Mouse (Mus musculus) intestine, embryonic 14.5 days (tissue): ENCODE data around the gene Smco4. TPM values are rescaled to one million over a fixed set of nuclear protein-coding genes. Genes with fewer than 3 reads are reported as not detected.

ENCODE experiments used
- ATAC-seq: fragments of 200-750 bp; cut with Nextera tagmentation; replicated peaks from 2 replicates; pipeline ENCODE4 v1.8.0; 2017; ENCODE audit warnings: low read depth, moderate number of reproducible peaks, moderate TSS enrichment, moderate library complexity; ENCODE audit not compliant: low FRiP score, low TSS enrichment
- DNase-seq: peaks from one replicate; pipeline ENCODE4 v3.0.0-alpha.2; 2018; ENCODE audit warnings: low spot score
- H3K27ac ChIP-seq: fragments of 300-500 bp; sonication (generic); 2 replicates; pipeline ENCODE4 v1.5.1; 2014; ENCODE audit warnings: low read depth, mild to moderate bottlenecking, control low read depth
- H3K27me3 ChIP-seq: fragments of 300-500 bp; sonication (generic); replicated peaks from 2 replicates; pipeline ENCODE4 v1.6.1; 2014; ENCODE audit warnings: low read length, control low read depth; ENCODE audit not compliant: control insufficient read depth, insufficient read depth
- H3K36me3 ChIP-seq: fragments of 300-500 bp; sonication (generic); 2 replicates; pipeline ENCODE4 v1.6.1; 2014; ENCODE audit warnings: low read length, control low read depth; ENCODE audit not compliant: control insufficient read depth, insufficient read depth
- H3K4me1 ChIP-seq: fragments of 300-500 bp; sonication (generic); replicated peaks from 2 replicates; pipeline ENCODE4 v1.6.1; 2014; ENCODE audit warnings: low read length, control low read depth, mixed read lengths; ENCODE audit not compliant: control insufficient read depth, insufficient read depth
- H3K4me2 ChIP-seq: fragments of 300-500 bp; sonication (generic); 2 replicates; pipeline ENCODE4 v1.6.1; 2014; ENCODE audit warnings: low read length
- H3K4me3 ChIP-seq: fragments of 300-500 bp; sonication (generic); 2 replicates; pipeline ENCODE4 v1.5.1; 2014; ENCODE audit warnings: low read depth, low read length, control low read depth, mixed read lengths
- H3K9ac ChIP-seq: fragments of 300-500 bp; sonication (generic); 2 replicates; pipeline ENCODE4 v1.6.1; 2014; ENCODE audit warnings: mild to moderate bottlenecking, low read length
- H3K9me3 ChIP-seq: fragments of 300-500 bp; sonication (generic); 2 replicates; pipeline ENCODE4 v1.6.1; 2016; ENCODE audit warnings: low read length, control low read depth; ENCODE audit not compliant: control insufficient read depth
- WGBS: fragments of 180-500 bp; shearing (Covaris S2); extraction: QIAGEN DNeasy Blood & Tissue Kit; methylation state at CpG from one replicate; pipeline ENCODE4 v1.1.7; 2014; 5-methylcytosine and 5-hydroxymethylcytosine counted together
- polyA plus RNA-seq: library from polyadenylated mRNA; unstranded; fragments of >200 nt; fragmentation: Nextera tagmentation; extraction: Ambion mirVana; gene quantifications from 2 replicates; pipeline ENCODE4 v1.2.1, GENCODE M21; 2014

Gene Smco4
- polyA plus RNA-seq, 1 experiment from 2014 or later: 7.3 TPM

GRCm38 (mm10) chr9:15502476-15502875 lies 9.2 kb downstream of the Smco4 start:
- 61% methylated on average over 7 of the region's 7 CpGs for WGBS
- no peak overlapping the region for H3K9ac ChIP-seq
- no peak for ATAC-seq
- H3K36me3 ChIP-seq: no peaks in the 10 kb centered on the region
- no peak overlapping the region for H3K4me2 ChIP-seq
- H3K9me3 ChIP-seq: no peaks in the 10 kb centered on the region
- H3K27me3 ChIP-seq: no peaks in the 10 kb centered on the region
- no peak overlapping the region for H3K4me3 ChIP-seq
- no peak for DNase-seq
- H3K27ac ChIP-seq: no peak overlapping the region
- H3K4me1 ChIP-seq: peaks cover 18% of the 10 kb centered on the region

- peaks cover 22% of the 10 kb centered on the region for H3K4me1 ChIP-seq
- no peaks in the 10 kb centered on the region for H3K36me3 ChIP-seq
- no peak overlapping the region for H3K4me2 ChIP-seq
- ATAC-seq (no peak), DNase-seq (no peak)
- 50% methylated on average over 10 of the region's 10 CpGs for WGBS
- H3K9ac ChIP-seq: no peak overlapping the region
- H3K27me3 ChIP-seq: no peaks in the 10 kb centered on the region
- no peak overlapping the region for H3K4me3 ChIP-seq
- no peak overlapping the region for H3K27ac ChIP-seq
- no peaks in the 10 kb centered on the region for H3K9me3 ChIP-seq
These were observed 10.1 kb downstream of the Smco4 start for GRCm38 (mm10) chr9:15503307-15503706.

GRCm38 (mm10) chr9:15503827-15504226 lies 10.6 kb downstream of the Smco4 start:
- H3K4me3 ChIP-seq: no peak overlapping the region
- no peaks in the 10 kb centered on the region for H3K36me3 ChIP-seq
- no peaks in the 10 kb centered on the region for H3K9me3 ChIP-seq
- no peaks in the 10 kb centered on the region for H3K27me3 ChIP-seq
- H3K4me1 ChIP-seq: peaks cover 22% of the 10 kb centered on the region
- ATAC-seq: no peak
- no peak overlapping the region for H3K27ac ChIP-seq
- 27% methylated on average over 6 of the region's 6 CpGs for WGBS
- DNase-seq: no peak
- no peak overlapping the region for H3K4me2 ChIP-seq
- no peak overlapping the region for H3K9ac ChIP-seq

DNA sequence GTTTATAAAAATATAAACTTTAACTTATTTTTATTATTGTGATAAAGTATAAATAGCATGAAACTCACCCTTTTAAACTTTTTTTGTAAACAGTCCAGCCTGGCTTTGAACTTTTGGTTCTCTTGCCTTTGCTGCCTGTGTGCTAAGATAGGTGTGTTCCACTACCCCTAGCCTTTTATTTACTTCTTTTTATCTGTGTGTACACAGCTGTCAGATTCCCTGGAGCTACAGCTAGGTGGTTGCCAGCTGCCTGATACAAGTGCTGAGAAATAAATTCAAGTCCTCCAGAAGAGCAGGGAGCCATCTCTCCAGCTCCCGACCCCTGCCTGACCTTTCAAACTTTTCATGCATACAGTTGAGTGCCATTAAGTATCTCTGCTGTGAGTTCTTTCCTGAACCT lies 12.1 kb downstream of the Smco4 start:
- Histone ChIP-seq H3K9ac (no peak overlapping the region), H3K9me3 (no peaks in the 10 kb centered on the region), H3K4me3 (no peak overlapping the region), H3K4me1 (peaks cover 27% of the 10 kb centered on the region), H3K36me3 (no peaks in the 10 kb centered on the region), H3K27me3 (no peaks in the 10 kb centered on the region), H3K4me2 (no peak overlapping the region), H3K27ac (no peak overlapping the region)
- DNase-seq (no peak), ATAC-seq (no peak)
- 30% methylated on average over 1 of the region's 1 CpGs for WGBS

DNA sequence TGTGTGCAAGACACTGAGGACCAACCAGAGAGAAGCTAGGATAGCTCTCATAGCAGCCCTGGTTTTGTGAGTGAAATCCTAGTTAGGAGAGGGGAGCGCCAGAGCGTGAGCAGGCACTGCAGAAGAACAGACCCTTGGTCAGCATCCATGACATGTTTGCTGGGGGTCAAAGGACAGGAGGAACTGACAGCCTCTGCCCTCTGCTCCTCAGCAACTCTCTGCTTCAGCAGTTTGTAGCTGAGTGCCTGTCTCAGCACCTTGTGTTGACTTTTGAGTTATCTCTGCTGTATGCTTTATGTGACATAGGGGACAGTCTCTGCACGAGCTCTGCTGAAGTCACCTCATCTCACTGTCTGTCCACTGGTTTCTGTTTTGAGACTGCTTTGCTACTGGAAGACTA lies 13.6 kb downstream of the Smco4 start:
- DNase-seq (no peak), ATAC-seq (no peak)
- H3K4me3 ChIP-seq: no peak overlapping the region
- WGBS: 45% methylated on average over 3 of the region's 3 CpGs
- H3K4me2 ChIP-seq: no peak overlapping the region
- H3K27me3 ChIP-seq: no peaks in the 10 kb centered on the region
- H3K9ac ChIP-seq: no peak overlapping the region
- H3K27ac ChIP-seq: no peak overlapping the region
- H3K36me3 ChIP-seq: no peaks in the 10 kb centered on the region
- no peaks in the 10 kb centered on the region for H3K9me3 ChIP-seq
- peaks cover 29% of the 10 kb centered on the region for H3K4me1 ChIP-seq

- Histone ChIP-seq H3K4me2 (no peak overlapping the region), H3K4me1 (peaks cover 28% of the 10 kb centered on the region), H3K36me3 (no peaks in the 10 kb centered on the region), H3K27ac (no peak overlapping the region), H3K9me3 (no peaks in the 10 kb centered on the region), H3K4me3 (no peak overlapping the region), H3K27me3 (no peaks in the 10 kb centered on the region), H3K9ac (no peak overlapping the region)
- DNase-seq (no peak), ATAC-seq (no peak)
- 76% methylated on average over 4 of the region's 4 CpGs for WGBS
These were observed 14.2 kb downstream of the Smco4 start for GRCm38 (mm10) chr9:15507431-15507875.

DNA sequence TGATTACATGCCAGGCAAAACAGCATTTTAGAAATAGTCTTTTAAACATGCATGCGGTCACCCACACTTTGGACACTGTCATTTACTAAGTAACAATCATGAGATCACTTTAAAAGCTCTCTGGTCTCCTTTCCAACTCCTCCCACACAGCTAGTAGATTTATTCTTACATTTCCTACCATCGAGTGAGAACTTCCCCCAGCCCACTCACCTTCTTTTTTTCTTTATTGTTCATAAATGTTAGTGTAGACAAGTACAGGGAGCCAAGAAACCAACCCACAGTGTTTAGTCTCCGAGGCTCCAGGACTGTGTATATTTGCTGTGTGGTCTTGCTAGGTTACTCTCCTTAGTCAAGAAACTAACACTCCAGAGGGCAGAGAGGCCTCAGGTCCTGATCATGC lies 16.1 kb downstream of the Smco4 start:
- no peak for ATAC-seq
- Histone ChIP-seq H3K27ac (no peak overlapping the region), H3K4me1 (peaks cover 16% of the 10 kb centered on the region), H3K9ac (no peak overlapping the region), H3K9me3 (no peaks in the 10 kb centered on the region), H3K36me3 (no peaks in the 10 kb centered on the region), H3K4me2 (no peak overlapping the region), H3K27me3 (no peaks in the 10 kb centered on the region), H3K4me3 (no peak overlapping the region)
- DNase-seq: no peak
- 50% methylated on average over 3 of the region's 3 CpGs for WGBS

- no peak for ATAC-seq
- 36% methylated on average over 3 of the region's 3 CpGs for WGBS
- Histone ChIP-seq H3K4me1 (peaks cover 11% of the 10 kb centered on the region), H3K9me3 (no peaks in the 10 kb centered on the region), H3K9ac (no peak overlapping the region), H3K4me3 (no peak overlapping the region), H3K27me3 (no peaks in the 10 kb centered on the region), H3K36me3 (no peaks in the 10 kb centered on the region), H3K27ac (no peak overlapping the region), H3K4me2 (no peak overlapping the region)
- DNase-seq: no peak
These were observed 17.5 kb downstream of the Smco4 start for GRCm38 (mm10) chr9:15510557-15511310.

DNA sequence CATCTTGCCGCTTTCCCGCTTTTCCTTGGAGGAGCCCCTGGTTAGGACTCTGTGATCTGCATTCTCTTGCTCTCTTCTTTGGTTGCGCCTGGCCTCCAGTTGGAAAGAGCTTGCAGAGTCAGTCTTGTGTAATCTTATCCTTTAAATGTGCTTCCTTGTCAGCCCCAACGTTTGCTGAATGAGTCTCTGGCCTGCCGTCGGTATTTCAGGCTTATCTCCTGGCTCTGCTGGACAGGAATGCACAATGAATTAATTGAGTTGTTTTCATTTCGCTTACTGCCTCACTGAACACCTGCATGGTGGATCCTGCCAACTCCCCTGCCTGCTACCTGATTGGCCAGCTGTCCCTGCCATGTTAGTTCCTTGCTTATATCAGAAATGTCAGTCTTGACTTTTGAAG lies 19.7 kb downstream of the Smco4 start:
- Histone ChIP-seq H3K9ac (no peak overlapping the region), H3K4me2 (no peak overlapping the region), H3K27me3 (no peaks in the 10 kb centered on the region), H3K9me3 (no peaks in the 10 kb centered on the region), H3K36me3 (no peaks in the 10 kb centered on the region), H3K4me1 (peaks cover 11% of the 10 kb centered on the region), H3K27ac (no peak overlapping the region), H3K4me3 (no peak overlapping the region)
- DNase-seq (no peak), ATAC-seq (no peak)
- WGBS: 48% methylated on average over 7 of the region's 7 CpGs
